Mouse (Mus musculus) left cerebral cortex, postnatal 25 days (tissue): ENCODE results near the gene F2rl1. TPM values are rescaled to one million over a fixed set of nuclear protein-coding genes. Genes with fewer than 3 reads are reported as not detected.
A peak's percentile ranks its signal among the peaks of the same experiment; 100 is the strongest.
"Not testable (repeated sequence)": the region's sequence is repeated elsewhere in the genome, so short reads cannot be mapped to it uniquely, and the experiment has no call there.

Source experiments
- DNase-seq, 2 experiments: peaks; one replicate each; pipeline ENCODE4 v3.0.0; 2022; ENCODE audit warnings: low spot score in 2 of 2, mixed read lengths in 1 of 2
- intact Hi-C: fragments of 180-260 bp; cut with DNase I; formaldehyde crosslinking; loops from one replicate; pipeline ENCODE4 v1.15.1; 2025
- total RNA-seq, 2 experiments: library from RNA; stranded (reverse); gene quantifications; 2 replicates each; pipeline ENCODE4 v1.2.3; 2021

The F2rl1 gene
- total RNA-seq, 2 experiments from 2014 or later = 0.21 to 0.30 TPM

GRCm38 (mm10) chr13:95535461-95536116, 10.6 kb upstream of the F2rl1 start:
- no peak for DNase-seq
- intact Hi-C loops = no loop called here

GRCm38 (mm10) chr13:95535026-95535425, 10.0 kb upstream of the F2rl1 start:
- no peak for DNase-seq
- intact Hi-C loops = no loop called here

GRCm38 (mm10) chr13:95534131-95534561, 9.1 kb upstream of the F2rl1 start:
- no peak for DNase-seq
- intact Hi-C loops = no loop called here

- intact Hi-C loops = no loop called here
- DNase-seq = no peak
Measured at GRCm38 (mm10) chr13:95533640-95534039, 8.6 kb upstream of the F2rl1 start.

GRCm38 (mm10) chr13:95533121-95533520, 8.1 kb upstream of the F2rl1 start:
- intact Hi-C loops, DNase-seq: not testable (repeated sequence)

- no peak for DNase-seq
- intact Hi-C loops = no loop called here
Measured at GRCm38 (mm10) chr13:95531273-95532045, 6.4 kb upstream of the F2rl1 start.

GRCm38 (mm10) chr13:95529246-95529645, 4.2 kb upstream of the F2rl1 start:
- DNase-seq = no peak
- intact Hi-C loops = no loop called here

GRCm38 (mm10) chr13:95524424-95524673, 678 bp downstream of the F2rl1 start:
- DNase-seq = no peak
- intact Hi-C loops = no loop called here

GRCm38 (mm10) chr13:95523659-95524423, 1.2 kb downstream of the F2rl1 start:
- DNase-seq = no peak
- intact Hi-C loops = no loop called here

GRCm38 (mm10) chr13:95522176-95522575, 2.9 kb downstream of the F2rl1 start:
- no peak for DNase-seq
- intact Hi-C loops = no loop called here

- intact Hi-C loops = no loop called here
Measured at GRCm38 (mm10) chr13:95521029-95521428, 4.0 kb downstream of the F2rl1 start.

GRCm38 (mm10) chr13:95514756-95515155, 10.3 kb downstream of the F2rl1 start:
- intact Hi-C loops = no loop called here
- DNase-seq = peak in 1 of 2 experiments; percentile 42

More at GRCm38 (mm10) chr13:95521029-95521428, 4.0 kb downstream of the F2rl1 start:
- no peak for DNase-seq

- DNase-seq = no peak
- intact Hi-C loops = no loop called here
Measured at GRCm38 (mm10) chr13:95510054-95510453, 15.0 kb downstream of the F2rl1 start.

- DNase-seq = no peak
- intact Hi-C loops = no loop called here
Measured at GRCm38 (mm10) chr13:95503279-95503917, 21.6 kb downstream of the F2rl1 start.

GRCm38 (mm10) chr13:95496601-95497000, 28.4 kb downstream of the F2rl1 start:
- intact Hi-C loops = no loop called here
- no peak for DNase-seq

- DNase-seq = no peak
- intact Hi-C loops = no loop called here
Measured at GRCm38 (mm10) chr13:95494812-95495211, 30.2 kb downstream of the F2rl1 start.

GRCm38 (mm10) chr13:95493296-95493695, 31.7 kb downstream of the F2rl1 start:
- DNase-seq = no peak
- intact Hi-C loops = no loop called here

GRCm38 (mm10) chr13:95491327-95491726, 33.7 kb downstream of the F2rl1 start:
- intact Hi-C loops = no loop called here
- no peak for DNase-seq

- intact Hi-C loops = no loop called here
- DNase-seq = no peak
Measured at GRCm38 (mm10) chr13:95484664-95485063, 40.4 kb downstream of the F2rl1 start.

GRCm38 (mm10) chr13:95481428-95481827, 43.6 kb downstream of the F2rl1 start:
- intact Hi-C loops = loop anchor here (1.0 kb wide), 1 partner anchor 91 kb away; no protein-coding TSS in a partner anchor
- peak; percentile 84 to 85 for DNase-seq
